Mouse (Mus musculus): ENCODE data around the gene Phf1.
"Not testable (repeated sequence)": the region's sequence is repeated elsewhere in the genome, so short reads cannot be mapped to it uniquely, and the experiment has no call there.

Phf1 gene

GRCm38 (mm10) chr17:26951406-26951805 lies 18.6 kb downstream of the Phf1 start:
- peak; percentile 72 for DNase-seq (ENCODE audit: low spot score)

- DNase-seq (ENCODE audit: low spot score): no peak
Observed at GRCm38 (mm10) chr17:26951952-26952877, 19.4 kb downstream of the Phf1 start.

DNA sequence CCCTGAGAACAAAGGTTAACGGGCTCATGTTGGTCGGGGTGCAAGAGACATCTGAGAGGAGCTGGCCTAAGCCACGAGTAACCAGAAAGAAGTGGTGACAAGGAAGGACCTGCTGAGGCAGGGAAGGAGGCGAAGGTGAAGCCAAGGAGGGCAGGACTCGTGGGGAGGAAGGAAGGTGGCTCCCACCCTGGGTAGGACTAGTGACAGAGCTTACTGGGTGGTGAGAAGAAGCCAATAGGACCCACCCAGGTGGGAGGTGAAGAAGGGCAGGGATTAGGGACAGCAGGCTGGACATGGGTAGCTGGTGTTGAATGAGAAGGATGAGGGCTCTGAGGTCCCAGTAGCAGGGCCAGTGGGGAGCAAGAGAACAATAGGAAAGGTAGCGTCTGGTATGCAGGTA lies 20.3 kb downstream of the Phf1 start:
- no peak for DNase-seq (ENCODE audit: low spot score)

- DNase-seq (ENCODE audit: low spot score): no peak
Observed at GRCm38 (mm10) chr17:26953726-26954125, 20.9 kb downstream of the Phf1 start.

DNA sequence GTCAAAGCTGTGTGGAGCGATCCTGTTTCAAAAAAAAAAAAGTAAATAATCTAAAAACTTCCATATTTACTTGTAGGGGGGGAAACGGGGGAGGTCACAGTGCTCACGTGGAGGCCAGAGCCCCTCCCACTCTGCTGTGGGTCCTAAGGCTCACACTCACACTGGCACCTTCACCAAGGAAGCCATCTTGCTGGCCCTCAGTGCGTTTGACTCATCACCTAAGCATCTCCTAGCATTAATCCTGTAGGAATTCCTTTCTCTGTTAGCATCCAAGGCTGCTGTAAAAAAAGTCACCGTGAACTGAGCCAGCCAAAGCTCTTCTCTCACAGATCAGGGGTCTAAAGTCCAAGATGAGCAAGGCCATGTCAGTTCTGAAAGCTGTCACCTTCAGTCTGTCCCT lies 23.5 kb downstream of the Phf1 start:
- peak; percentile 32 for DNase-seq (ENCODE audit: low spot score)

DNA sequence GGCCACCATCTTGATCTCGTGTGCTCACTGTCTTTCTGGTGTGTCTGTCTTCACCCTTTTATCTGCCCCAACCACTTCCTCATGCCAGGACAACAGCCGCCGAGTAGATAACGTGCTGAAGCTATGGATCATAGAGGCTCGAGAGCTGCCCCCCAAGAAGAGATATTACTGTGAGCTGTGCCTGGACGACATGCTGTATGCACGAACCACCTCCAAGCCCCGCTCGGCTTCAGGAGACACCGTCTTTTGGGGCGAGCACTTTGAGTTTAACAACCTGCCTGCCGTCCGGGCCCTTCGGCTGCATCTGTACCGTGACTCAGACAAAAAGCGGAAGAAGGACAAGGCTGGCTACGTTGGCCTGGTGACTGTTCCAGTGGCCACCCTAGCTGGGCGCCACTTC lies 24.0 kb downstream of the Phf1 start:
- no peak for DNase-seq (ENCODE audit: low spot score)

- DNase-seq (ENCODE audit: low spot score): no peak
Observed at GRCm38 (mm10) chr17:26957872-26958271, 25.0 kb downstream of the Phf1 start.

DNA sequence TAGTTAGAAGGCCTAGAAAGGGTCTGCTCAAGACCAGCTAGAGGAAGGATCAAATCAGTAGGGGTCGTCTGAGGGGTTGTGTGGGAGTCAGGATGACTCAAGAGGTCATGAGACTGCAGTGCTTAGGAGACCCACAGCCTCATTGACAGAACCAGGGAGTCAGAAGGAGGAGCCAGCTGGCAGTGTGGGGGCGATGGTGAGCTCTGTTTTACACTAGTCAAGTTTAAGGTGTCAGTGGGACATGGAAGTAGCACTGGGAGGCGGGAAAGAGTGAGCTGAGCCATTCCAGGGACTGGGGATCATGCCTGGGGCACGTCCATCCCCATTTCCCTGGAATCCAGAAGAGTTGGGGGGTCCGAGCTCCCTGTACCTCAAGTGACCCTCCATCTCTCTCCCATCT lies 26.0 kb downstream of the Phf1 start:
- DNase-seq (ENCODE audit: low spot score): no peak

DNA sequence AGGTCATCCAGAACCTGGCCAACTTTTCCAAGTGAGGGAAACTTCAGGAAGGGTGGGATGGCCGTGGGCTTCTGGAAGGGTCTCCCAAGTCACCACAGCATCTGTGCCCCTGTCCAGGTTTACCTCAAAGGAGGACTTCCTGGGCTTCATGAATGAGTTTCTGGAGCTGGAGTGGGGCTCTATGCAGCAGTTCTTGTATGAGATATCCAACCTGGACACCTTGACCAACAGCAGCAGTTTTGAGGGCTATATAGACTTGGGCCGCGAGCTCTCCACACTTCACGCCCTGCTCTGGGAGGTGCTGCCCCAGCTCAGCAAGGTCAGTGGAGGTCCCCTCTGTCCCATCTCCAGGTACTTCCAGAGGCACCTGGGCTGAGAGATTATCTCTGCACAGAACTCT lies 27.0 kb downstream of the Phf1 start:
- no peak for DNase-seq (ENCODE audit: low spot score)

DNA sequence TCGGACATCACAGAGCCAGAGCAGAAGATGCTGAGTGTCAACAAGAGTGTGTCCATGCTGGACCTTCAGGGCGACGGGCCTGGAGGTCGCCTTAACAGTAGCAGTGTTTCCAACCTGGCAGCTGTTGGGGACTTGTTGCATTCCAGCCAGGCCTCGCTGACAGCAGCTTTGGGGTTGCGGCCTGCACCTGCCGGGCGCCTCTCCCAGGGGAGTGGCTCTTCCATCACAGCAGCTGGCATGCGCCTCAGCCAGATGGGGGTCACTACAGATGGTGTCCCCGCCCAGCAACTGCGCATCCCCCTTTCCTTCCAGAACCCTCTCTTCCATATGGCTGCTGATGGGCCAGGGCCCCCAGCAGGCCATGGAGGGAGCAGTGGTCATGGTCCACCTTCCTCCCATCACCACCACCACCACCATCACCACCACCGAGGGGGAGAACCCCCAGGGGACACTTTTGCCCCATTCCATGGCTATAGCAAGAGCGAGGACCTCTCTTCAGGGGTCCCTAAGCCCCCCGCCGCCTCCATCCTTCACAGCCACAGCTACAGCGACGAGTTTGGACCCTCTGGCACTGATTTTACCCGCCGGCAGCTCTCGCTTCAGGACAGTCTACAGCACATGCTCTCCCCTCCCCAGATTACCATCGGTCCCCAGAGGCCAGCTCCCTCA lies 28.9 kb downstream of the Phf1 start:
- no peak for DNase-seq (ENCODE audit: low spot score)

DNA sequence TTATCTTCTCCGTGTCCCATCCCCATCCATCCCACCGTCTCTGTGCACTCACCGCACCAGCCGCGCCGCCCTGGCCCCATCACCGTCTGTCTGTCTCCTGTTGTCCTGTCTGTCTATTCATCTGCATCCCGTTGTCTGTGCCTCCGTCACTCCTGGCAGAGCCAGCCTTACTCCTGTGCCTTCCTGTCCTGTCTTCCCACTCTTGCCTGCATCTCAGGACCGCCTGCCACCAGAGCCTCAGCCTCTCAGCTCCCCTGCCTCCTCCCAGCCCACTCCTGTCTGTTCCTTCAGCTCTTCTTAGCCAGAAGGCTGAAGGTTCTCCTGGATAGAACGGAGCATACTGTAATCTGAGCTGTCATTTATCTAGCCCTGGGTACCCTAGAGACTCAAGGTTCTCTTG lies 34.1 kb downstream of the Phf1 start:
- no peak for DNase-seq (ENCODE audit: low spot score)

- DNase-seq (ENCODE audit: low spot score): no peak
Observed at GRCm38 (mm10) chr17:26967477-26967876, 34.6 kb downstream of the Phf1 start.

GRCm38 (mm10) chr17:26968200-26968611 lies 35.4 kb downstream of the Phf1 start:
- DNase-seq (ENCODE audit: low spot score): no peak

DNA sequence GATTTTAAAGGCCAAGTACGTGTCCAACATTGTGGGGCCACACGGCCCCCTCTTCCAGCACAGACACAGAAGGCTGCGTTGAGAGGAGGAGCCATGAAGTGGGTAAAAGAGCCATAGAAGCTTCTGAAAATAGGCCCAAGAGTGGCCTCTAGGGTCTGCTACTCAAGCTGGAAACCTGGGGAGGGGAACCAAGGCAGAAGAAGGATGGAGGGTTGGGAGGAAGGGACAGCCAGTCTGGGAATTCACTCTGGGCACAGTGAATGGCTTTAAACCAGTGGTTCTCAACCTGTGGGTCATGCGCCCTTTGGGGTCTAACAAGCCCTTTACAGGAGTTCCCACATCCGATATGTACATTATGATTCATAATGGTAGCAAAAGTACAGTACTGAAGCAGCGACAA lies 36.4 kb downstream of the Phf1 start:
- DNase-seq (ENCODE audit: low spot score): no peak

DNA sequence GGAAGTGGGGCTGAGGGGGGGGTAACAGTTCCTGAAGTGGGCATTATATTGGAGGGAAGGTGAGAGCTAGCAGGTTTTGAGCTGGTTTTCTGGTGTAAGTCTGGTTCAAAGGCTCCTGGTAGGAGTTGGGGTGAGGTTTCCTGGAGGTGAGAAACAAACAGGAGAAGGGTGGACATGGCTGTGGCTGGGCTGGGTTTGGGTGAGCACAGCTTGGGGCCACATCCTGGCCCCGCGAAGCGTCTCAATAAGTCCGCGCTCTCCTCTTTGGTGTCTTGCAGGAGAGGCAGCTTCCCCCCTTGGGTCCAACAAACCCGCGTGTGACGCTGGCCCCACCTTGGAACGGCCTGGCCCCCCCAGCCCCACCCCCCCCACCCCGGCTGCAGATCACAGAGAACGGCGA lies 37.4 kb downstream of the Phf1 start:
- no peak for DNase-seq (ENCODE audit: low spot score)

GRCm38 (mm10) chr17:26971247-26971905 lies 38.5 kb downstream of the Phf1 start:
- DNase-seq (ENCODE audit: low spot score): no peak

GRCm38 (mm10) chr17:26972107-26972506 lies 39.3 kb downstream of the Phf1 start:
- DNase-seq (ENCODE audit: low spot score): no peak

- DNase-seq (ENCODE audit: low spot score): peak; percentile 96
Observed at GRCm38 (mm10) chr17:26972703-26973574, 40.1 kb downstream of the Phf1 start, which contains the start of gene Zbtb9. Zbtb9 (plus strand) TSS chr17:26973167.

DNA sequence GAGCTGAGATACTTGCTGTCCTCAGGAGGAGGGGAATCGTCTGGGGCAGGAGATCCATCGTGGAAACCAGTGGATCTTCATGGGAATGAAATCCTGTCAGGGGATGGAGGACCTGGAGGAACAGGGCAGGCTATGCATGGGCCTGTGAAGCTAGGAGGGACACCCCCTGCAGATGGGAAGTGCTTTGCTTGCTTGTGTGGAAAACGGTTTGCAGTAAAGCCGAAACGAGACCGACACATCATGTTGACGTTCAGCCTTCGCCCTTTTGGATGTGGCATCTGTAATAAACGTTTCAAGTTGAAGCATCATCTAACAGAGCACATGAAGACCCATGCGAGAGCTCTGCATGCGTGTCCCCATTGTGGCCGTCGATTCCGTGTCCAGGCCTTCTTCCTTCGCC lies 41.7 kb downstream of the Phf1 start:
- no peak for DNase-seq (ENCODE audit: low spot score)

DNA sequence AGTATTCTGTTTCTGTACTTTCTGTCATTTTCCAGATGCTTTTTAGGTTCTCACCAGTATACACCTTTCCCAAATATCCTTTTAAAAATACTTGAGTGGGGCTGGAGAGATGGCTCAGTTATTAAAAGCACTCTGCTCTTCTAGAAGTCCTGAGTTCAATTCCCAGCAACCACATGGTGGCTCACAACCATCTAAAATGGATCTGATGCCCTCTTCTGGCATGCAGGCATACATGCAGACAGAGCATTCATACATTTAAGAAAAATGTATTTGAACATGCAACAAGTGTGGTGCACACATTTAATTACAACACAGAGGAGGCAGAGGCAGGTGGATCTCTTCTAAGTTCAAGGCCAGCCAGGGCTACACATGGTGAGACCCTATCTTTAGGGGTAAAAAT lies 42.6 kb downstream of the Phf1 start:
- no peak for DNase-seq (ENCODE audit: low spot score)

GRCm38 (mm10) chr17:26977354-26977753 lies 44.5 kb downstream of the Phf1 start:
- not testable (repeated sequence) for DNase-seq (ENCODE audit: low spot score)

- DNase-seq (ENCODE audit: low spot score): no peak
Observed at GRCm38 (mm10) chr17:26979426-26979825, 46.6 kb downstream of the Phf1 start.

All from yolk sac, embryonic 10.5 days (tissue).